Mouse (Mus musculus) forebrain, embryonic 10.5 days (tissue): ENCODE measurements around the gene Ankrd12. TPM values are rescaled to one million over a fixed set of nuclear protein-coding genes. Genes with fewer than 3 reads are reported as not detected.
"Not testable (repeated sequence)": the region's sequence is repeated elsewhere in the genome, so short reads cannot be mapped to it uniquely, and the experiment has no call there.

Experiments used
- DNase-seq: peaks from one replicate; pipeline ENCODE4 v3.0.0-alpha.2; 2017; ENCODE audit warnings: low spot score; ENCODE audit errors: extremely low spot score
- H3K27ac ChIP-seq: fragments of 300-500 bp; sonication (generic); 2 replicates; pipeline ENCODE4 v1.5.1; 2016; ENCODE audit warnings: mild to moderate bottlenecking
- H3K27me3 ChIP-seq: fragments of 300-500 bp; sonication (generic); 2 replicates; pipeline ENCODE4 v1.6.1; 2016; ENCODE audit warnings: mild to moderate bottlenecking; ENCODE audit not compliant: poor library complexity, severe bottlenecking
- H3K36me3 ChIP-seq: fragments of 300-500 bp; sonication (generic); replicated peaks from 2 replicates; pipeline ENCODE4 v1.6.1; 2016; ENCODE audit warnings: mild to moderate bottlenecking, moderate library complexity
- H3K4me1 ChIP-seq: fragments of 300-500 bp; sonication (generic); 2 replicates; pipeline ENCODE4 v1.6.1; 2016
- H3K4me3 ChIP-seq: fragments of 300-500 bp; sonication (generic); 2 replicates; pipeline ENCODE4 v1.5.1; 2016; ENCODE audit warnings: mild to moderate bottlenecking, moderate library complexity
- H3K9me3 ChIP-seq: fragments of 300-500 bp; sonication (generic); 2 replicates; pipeline ENCODE4 v1.6.1; 2016; ENCODE audit warnings: mild to moderate bottlenecking, moderate library complexity
- WGBS: fragments of 180-500 bp; shearing (Covaris S2); methylation state at CpG from one replicate; pipeline ENCODE4 v1.1.7; 2016; 5-methylcytosine and 5-hydroxymethylcytosine counted together
- polyA plus RNA-seq: library from polyadenylated mRNA; unstranded; fragments of >200 nt; fragmentation: Nextera tagmentation; extraction: Ambion mirVana; gene quantifications from 2 replicates; pipeline ENCODE4 v1.2.1, GENCODE M21; 2016

The Ankrd12 gene
- polyA plus RNA-seq, 1 experiment from 2014 or later = 14.6 TPM

DNA sequence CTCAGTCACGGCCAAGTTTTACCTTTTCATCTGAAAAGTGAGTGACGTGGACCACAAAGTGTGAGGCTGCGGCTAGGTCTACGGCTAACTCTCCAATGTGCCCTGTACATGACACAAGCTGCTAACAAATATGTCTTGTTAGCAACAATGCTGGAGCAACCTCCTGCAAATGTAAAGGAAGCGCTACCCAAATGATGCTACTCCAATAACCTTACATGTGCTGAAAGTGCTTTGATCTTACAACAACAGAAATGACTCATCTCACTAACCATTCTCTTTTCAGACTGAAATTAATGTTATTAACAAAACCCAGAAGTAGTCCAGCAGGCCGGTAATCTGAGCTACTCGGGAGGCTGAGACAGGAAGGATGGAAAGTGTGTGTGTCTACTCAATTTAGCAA is 2.9 kb downstream of the Ankrd12 start:
- Histone ChIP-seq H3K9me3 (no peaks in the 10 kb centered on the region), H3K4me3 (no peak overlapping the region), H3K27me3 (peaks cover 14% of the 10 kb centered on the region), H3K27ac (no peak overlapping the region), H3K36me3 (peaks cover 3% of the 10 kb centered on the region), H3K4me1 (peaks cover 18% of the 10 kb centered on the region)
- WGBS = 91% methylated on average over 7 of the region's 7 CpGs
- DNase-seq = no peak

DNA sequence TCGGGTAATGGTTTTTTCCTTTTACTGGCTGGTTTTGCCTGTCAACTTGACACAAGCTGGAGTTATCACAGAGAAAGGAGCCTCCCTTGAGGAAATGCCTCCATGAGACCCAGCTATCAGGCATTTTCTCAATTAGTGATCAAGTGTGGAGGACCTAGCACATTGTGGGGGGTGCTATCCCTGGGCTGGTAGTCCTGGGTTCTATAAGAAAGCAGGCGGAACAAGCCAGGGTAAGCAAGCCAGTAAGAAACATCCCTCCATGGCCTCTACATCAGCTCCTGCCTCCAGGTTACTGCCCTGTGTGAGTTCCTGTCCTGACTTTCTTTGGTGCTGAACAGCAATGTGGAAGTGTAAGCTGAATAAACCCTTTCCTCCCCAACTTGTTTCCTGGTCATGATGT is 7.9 kb downstream of the Ankrd12 start:
- not testable (repeated sequence) for DNase-seq

GRCm38 (mm10) chr17:66065115-66065514 is 11.8 kb downstream of the Ankrd12 start:
- Histone ChIP-seq H3K9me3 (no peaks in the 10 kb centered on the region), H3K27ac (no peak overlapping the region), H3K27me3 (no peaks in the 10 kb centered on the region), H3K36me3 (no peaks in the 10 kb centered on the region), H3K4me1 (0 out of 2 replicates have a peak, but pooled peaks cover 8% of the 10 kb centered on the region), H3K4me3 (no peak overlapping the region)
- 86% methylated on average over 4 of the region's 4 CpGs for WGBS
- DNase-seq = no peak

More for the DNA sequence above, 7.9 kb downstream of the Ankrd12 start:
- H3K27ac ChIP-seq, H3K27me3 ChIP-seq, H3K4me1 ChIP-seq, H3K4me3 ChIP-seq, H3K9me3 ChIP-seq, H3K36me3 ChIP-seq: not testable (repeated sequence)
- 92% methylated on average over 2 of the region's 2 CpGs for WGBS

DNA sequence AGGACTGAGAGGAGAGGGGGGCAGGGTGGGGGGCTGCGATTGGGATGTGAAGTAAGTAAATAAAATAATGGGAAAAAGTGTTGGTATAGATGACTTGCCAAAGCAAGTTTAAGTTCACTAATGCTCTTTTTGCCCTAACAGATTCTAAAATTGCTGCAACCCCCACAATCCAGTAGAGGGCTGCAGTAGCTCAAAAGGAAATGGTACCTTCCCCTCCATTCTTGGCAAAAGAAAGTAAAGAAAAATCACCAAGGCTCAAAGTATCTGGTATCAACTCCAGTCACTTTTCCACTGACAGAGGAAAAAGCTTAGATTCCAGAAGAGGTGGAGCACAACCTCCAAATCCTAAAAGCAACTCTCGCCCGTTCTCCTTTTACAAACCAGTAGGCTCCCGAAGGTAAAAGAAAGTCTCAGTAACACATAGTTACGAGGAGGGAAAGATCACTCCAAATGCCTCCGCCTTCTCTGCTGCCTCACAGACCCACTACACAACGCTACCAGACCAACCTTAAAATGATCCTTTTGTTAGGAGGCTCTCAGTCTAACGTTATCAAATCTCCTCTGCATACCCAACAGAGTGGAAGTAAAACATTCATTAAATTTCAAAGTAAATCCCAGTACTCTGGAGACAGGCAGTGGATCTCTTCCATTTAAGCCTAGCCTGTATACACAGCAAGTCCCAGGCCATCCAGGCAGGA is 15.5 kb downstream of the Ankrd12 start:
- H3K9me3 ChIP-seq = no peaks in the 10 kb centered on the region
- no peak overlapping the region for H3K27ac ChIP-seq
- no peaks in the 10 kb centered on the region for H3K27me3 ChIP-seq
- DNase-seq = no peak
- H3K4me1 ChIP-seq = 0 out of 2 replicates have a peak, but pooled peaks cover 8% of the 10 kb centered on the region
- WGBS = 59% methylated on average over 8 of the region's 8 CpGs
- H3K36me3 ChIP-seq = no peaks in the 10 kb centered on the region
- H3K4me3 ChIP-seq = no peak overlapping the region

- Histone ChIP-seq H3K9me3 (no peaks in the 10 kb centered on the region), H3K27me3 (no peaks in the 10 kb centered on the region), H3K36me3 (no peaks in the 10 kb centered on the region), H3K4me1 (0 out of 2 replicates have a peak, but pooled peaks cover 8% of the 10 kb centered on the region), H3K27ac (no peak overlapping the region), H3K4me3 (no peak overlapping the region)
- no peak for DNase-seq
- 94% methylated on average over 4 of the region's 4 CpGs for WGBS
Measured at GRCm38 (mm10) chr17:66058160-66058559, 18.7 kb downstream of the Ankrd12 start.

DNA sequence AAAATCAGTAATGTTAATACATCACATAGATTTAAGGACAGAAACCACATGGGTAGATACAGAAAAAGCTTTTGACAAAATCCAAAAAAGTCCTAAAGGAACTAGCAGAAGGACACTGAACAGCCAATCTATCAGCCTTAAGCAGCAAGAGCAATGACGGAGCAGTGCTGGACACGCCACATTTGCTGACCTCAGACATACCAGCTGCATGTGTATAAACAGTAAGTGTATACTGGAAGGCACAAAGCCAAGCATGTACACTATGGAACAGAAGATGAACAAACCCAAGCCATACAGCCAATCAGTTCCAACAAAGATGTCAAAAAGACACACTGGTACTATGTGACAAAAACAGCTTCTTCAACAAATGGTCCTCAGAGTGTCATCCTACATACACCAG is 19.7 kb downstream of the Ankrd12 start:
- 92% methylated on average over 2 of the region's 2 CpGs for whole genome bisulfite sequencing
- H3K27me3 ChIP-seq = no peaks in the 10 kb centered on the region
- H3K4me3 ChIP-seq = no peak overlapping the region
- H3K4me1 ChIP-seq = 0 out of 2 replicates have a peak, but pooled peaks cover 8% of the 10 kb centered on the region
- H3K27ac ChIP-seq = no peak overlapping the region
- no peaks in the 10 kb centered on the region for H3K36me3 ChIP-seq
- DNase-seq = no peak
- H3K9me3 ChIP-seq = no peaks in the 10 kb centered on the region

GRCm38 (mm10) chr17:66053349-66053748 is 23.5 kb downstream of the Ankrd12 start:
- Histone ChIP-seq H3K9me3 (no peaks in the 10 kb centered on the region), H3K36me3 (no peaks in the 10 kb centered on the region), H3K27ac (no peak overlapping the region), H3K4me1 (no peaks in the 10 kb centered on the region), H3K27me3 (no peaks in the 10 kb centered on the region), H3K4me3 (no peak overlapping the region)
- WGBS = 84% methylated on average over 4 of the region's 4 CpGs
- DNase-seq = no peak

- Histone ChIP-seq H3K9me3 (no peaks in the 10 kb centered on the region), H3K36me3 (peaks cover 5% of the 10 kb centered on the region; the same call in 1 of the 2 replicates)
Measured at GRCm38 (mm10) chr17:66048795-66049194, 28.1 kb downstream of the Ankrd12 start.

DNA sequence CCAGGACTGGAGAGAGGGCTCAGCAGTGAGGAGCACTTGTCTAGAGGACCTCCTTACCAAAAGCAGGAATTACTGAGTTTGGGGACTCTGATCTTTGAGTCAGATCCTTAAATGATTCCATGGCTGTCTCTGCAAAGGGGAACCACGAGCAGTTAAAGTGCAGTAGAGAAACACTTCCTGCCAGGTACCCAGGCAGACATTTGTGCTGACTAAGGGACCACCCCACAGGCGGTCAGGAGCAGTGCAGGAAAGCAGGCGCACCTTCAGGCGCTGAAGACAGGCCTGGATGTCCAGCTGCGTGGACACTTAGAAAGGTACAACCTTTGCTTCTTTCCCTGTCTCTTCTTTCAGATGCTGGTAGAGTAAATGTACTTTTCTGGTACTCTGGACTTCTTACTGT is 28.7 kb downstream of the Ankrd12 start:
- Histone ChIP-seq H3K27ac (no peak overlapping the region), H3K27me3 (no peaks in the 10 kb centered on the region), H3K36me3 (peaks cover 5% of the 10 kb centered on the region; the same call in 1 of the 2 replicates), H3K4me1 (no peaks in the 10 kb centered on the region), H3K9me3 (no peaks in the 10 kb centered on the region), H3K4me3 (no peak overlapping the region)
- WGBS = 73% methylated on average over 5 of the region's 5 CpGs
- no peak for DNase-seq

More at GRCm38 (mm10) chr17:66048795-66049194, 28.1 kb downstream of the Ankrd12 start:
- 87% methylated on average over 4 of the region's 4 CpGs for WGBS
- Histone ChIP-seq H3K27ac (no peak overlapping the region), H3K4me3 (no peak overlapping the region), H3K4me1 (no peaks in the 10 kb centered on the region), H3K27me3 (no peaks in the 10 kb centered on the region)
- no peak for DNase-seq

- not testable (repeated sequence) for H3K9me3 ChIP-seq, H3K4me1 ChIP-seq, H3K27ac ChIP-seq, H3K36me3 ChIP-seq, H3K4me3 ChIP-seq, DNase-seq, H3K27me3 ChIP-seq
- 84% methylated on average over 4 of the region's 4 CpGs for WGBS
Measured at GRCm38 (mm10) chr17:66043679-66044078, 33.2 kb downstream of the Ankrd12 start.

DNA sequence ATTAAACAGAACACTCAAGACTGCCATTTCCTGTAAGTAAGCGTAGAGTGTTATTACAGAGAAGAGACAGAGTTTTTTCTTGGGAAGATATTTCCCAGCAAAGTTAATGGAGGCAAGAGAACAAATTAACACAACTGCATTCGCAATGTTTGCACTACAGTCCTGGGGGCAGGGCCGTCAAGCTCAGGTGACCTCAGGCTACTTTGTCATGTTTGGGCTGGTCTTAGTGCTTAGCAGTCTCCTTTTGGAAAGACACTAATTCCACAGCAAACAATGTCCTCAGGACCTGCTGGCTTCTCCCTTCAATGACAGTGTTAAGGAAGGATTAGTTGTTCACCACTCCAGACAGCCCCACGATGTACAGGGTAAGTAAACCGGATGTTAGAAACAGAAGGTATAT is 35.9 kb downstream of the Ankrd12 start:
- no peak overlapping the region for H3K4me3 ChIP-seq
- H3K9me3 ChIP-seq = no peaks in the 10 kb centered on the region
- no peak for DNase-seq
- WGBS = 89% methylated on average over 5 of the region's 5 CpGs
- peaks cover 5% of the 10 kb centered on the region; the same call in 1 of the 2 replicates for H3K36me3 ChIP-seq
- no peaks in the 10 kb centered on the region for H3K4me1 ChIP-seq
- H3K27ac ChIP-seq = no peak overlapping the region
- no peaks in the 10 kb centered on the region for H3K27me3 ChIP-seq

DNA sequence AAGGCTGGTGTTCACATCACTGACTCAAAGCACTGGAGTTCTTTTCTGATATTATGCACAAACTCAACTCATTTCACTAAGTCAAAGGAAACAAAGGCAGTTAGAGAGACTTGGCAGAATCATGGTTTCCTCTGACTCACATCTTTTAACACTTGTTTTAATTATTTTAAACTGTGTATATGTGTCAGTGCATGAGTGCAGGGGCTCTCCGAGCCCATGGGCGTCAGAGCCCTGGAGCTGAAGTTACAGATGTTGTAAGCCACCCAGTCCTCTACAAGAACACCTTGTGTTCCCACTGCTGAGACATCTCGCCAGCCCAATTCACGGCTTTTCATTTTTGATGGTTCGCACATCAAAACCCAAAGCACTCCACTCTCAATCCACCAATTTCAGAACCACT is 43.6 kb downstream of the Ankrd12 start:
- Histone ChIP-seq H3K36me3 (0 out of 2 replicates have a peak, but pooled peaks cover 3% of the 10 kb centered on the region), H3K27ac (no peak overlapping the region), H3K9me3 (no peaks in the 10 kb centered on the region), H3K27me3 (no peaks in the 10 kb centered on the region), H3K4me1 (no peaks in the 10 kb centered on the region), H3K4me3 (no peak overlapping the region)
- DNase-seq = no peak
- WGBS = 93% methylated on average over 5 of the region's 5 CpGs

- no peak for DNase-seq
- 92% methylated on average over 5 of the region's 5 CpGs for WGBS
- H3K4me1 ChIP-seq = no peaks in the 10 kb centered on the region
- H3K27ac ChIP-seq = no peak overlapping the region
- H3K27me3 ChIP-seq = no peaks in the 10 kb centered on the region
- no peaks in the 10 kb centered on the region for H3K9me3 ChIP-seq
- H3K36me3 ChIP-seq = peaks cover 6% of the 10 kb centered on the region; the same call in 1 of the 2 replicates
- H3K4me3 ChIP-seq = no peak overlapping the region
Measured at GRCm38 (mm10) chr17:66031991-66032390, 44.9 kb downstream of the Ankrd12 start.
